ENCODE assay signal across 15 mouse cellular contexts in the genomic region with DNA sequence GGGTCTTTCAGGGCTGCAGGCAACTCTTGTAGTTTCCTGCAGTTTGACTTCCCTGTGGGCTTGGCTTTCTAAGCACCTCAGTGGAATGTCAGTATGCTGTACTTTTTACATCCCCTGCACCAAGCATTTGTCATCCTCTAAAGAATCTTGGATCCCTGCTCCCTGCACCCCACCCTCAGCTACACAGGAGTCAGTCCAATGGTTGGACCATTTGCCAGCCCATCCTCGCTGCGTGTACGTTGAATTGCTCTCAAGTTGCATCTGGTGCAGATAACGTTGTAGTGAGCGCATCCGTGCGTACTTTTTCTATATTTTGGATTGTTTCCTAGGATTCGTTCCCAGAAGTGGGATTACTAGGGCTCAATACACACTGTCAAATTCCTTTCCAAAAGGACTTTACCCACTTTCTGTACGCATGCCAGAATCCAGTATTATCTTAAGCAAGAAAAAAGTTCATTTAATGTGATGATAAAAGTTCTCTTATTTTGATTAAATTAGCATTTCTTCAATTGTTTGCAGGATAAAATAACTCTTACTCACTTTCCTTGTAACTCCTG.
"Had no signal": no experiment of that assay in that cellular context is flagged by ENCODE, and none has a peak within 500 bp of the region (broad histone marks: within the 10 kb centered on the region; RNA-seq: fewer than 3 reads in every experiment).

No protein-coding gene starts in this region.

- H3K36me3 ChIP-seq: liver, embryonic 12.5 days; midbrain, embryonic 10.5 days; neural tube, embryonic 13.5 days had no signal

- H3K4me3 ChIP-seq: layer of hippocampus, adult 2 months; liver, embryonic 12.5 days; midbrain, embryonic 10.5 days; neural tube, embryonic 13.5 days had no signal

- H3K4me1 ChIP-seq: liver, embryonic 12.5 days; neural tube, embryonic 13.5 days had no signal

- H3K9ac ChIP-seq: liver, embryonic 12.5 days; lung, embryonic 14.5 days; neural tube, embryonic 13.5 days had no signal

- H3K27ac ChIP-seq: kidney, postnatal 0 days; liver, embryonic 12.5 days; midbrain, embryonic 10.5 days; neural tube, embryonic 13.5 days had no signal

- H3K9me3 ChIP-seq: liver, embryonic 12.5 days; midbrain, embryonic 10.5 days; neural tube, embryonic 13.5 days had no signal

- ATAC-seq: liver, embryonic 12.5 days had no signal

- DNase-seq: kidney, adult 11 months; kidney, adult 9 months; kidney, postnatal 36 days; lung, embryonic 14.5 days; lung, postnatal 10 days; lung, postnatal 4 days; midbrain, embryonic 14.5 days; retina, postnatal 1 day; right cerebral cortex, postnatal 14 days; thymus, postnatal 4 days had no signal

- H3K27me3 ChIP-seq: liver, embryonic 12.5 days; neural tube, embryonic 13.5 days had no signal

- H3K4me2 ChIP-seq: liver, embryonic 12.5 days; lung, embryonic 14.5 days; neural tube, embryonic 13.5 days had no signal
